Mouse (Mus musculus) limb, embryonic 11.5 days (tissue): ENCODE data around the gene Trim27. TPM values are rescaled to one million over a fixed set of nuclear protein-coding genes. Genes with fewer than 3 reads are reported as not detected.

Experiments
- ATAC-seq: fragments of 200-750 bp; cut with Nextera tagmentation; 2 replicates; pipeline ENCODE4 v1.8.0; 2017; ENCODE audit warnings: low read depth; ENCODE audit not compliant: insufficient number of reproducible peaks, low FRiP score, low TSS enrichment
- DNase-seq: peaks from one replicate; pipeline ENCODE4 v3.0.0-alpha.2; 2015; ENCODE audit warnings: low spot score
- H3K27ac ChIP-seq: fragments of 300-500 bp; sonication (generic); replicated peaks from 2 replicates; pipeline ENCODE4 v1.5.1; 2014; ENCODE audit warnings: low read depth, mild to moderate bottlenecking, low read length
- H3K27me3 ChIP-seq: fragments of 300-500 bp; sonication (generic); 2 replicates; pipeline ENCODE4 v1.6.1; 2014; ENCODE audit warnings: mild to moderate bottlenecking, low read length, mixed read lengths; ENCODE audit not compliant: control insufficient read depth, insufficient read depth
- H3K36me3 ChIP-seq: fragments of 300-500 bp; sonication (generic); 2 replicates; pipeline ENCODE4 v1.6.1; 2014; ENCODE audit warnings: mild to moderate bottlenecking, low read length, moderate library complexity, mixed read lengths; ENCODE audit not compliant: control insufficient read depth, insufficient read depth
- H3K4me1 ChIP-seq: fragments of 300-500 bp; sonication (generic); 2 replicates; pipeline ENCODE4 v1.6.1; 2014; ENCODE audit warnings: low read length, mixed read lengths; ENCODE audit not compliant: control insufficient read depth, insufficient read depth
- H3K4me2 ChIP-seq: fragments of 300-500 bp; sonication (generic); 2 replicates; pipeline ENCODE4 v1.6.1; 2014; ENCODE audit warnings: low read depth, mild to moderate bottlenecking, moderate library complexity; ENCODE audit not compliant: severe bottlenecking
- H3K4me3 ChIP-seq: fragments of 300-500 bp; sonication (generic); 2 replicates; pipeline ENCODE4 v1.5.1; 2014; ENCODE audit warnings: low read depth, low read length
- H3K9ac ChIP-seq: fragments of 300-500 bp; sonication (generic); 2 replicates; pipeline ENCODE4 v1.6.1; 2014; ENCODE audit warnings: mild to moderate bottlenecking, low read length
- H3K9me3 ChIP-seq: fragments of 300-500 bp; sonication (generic); 2 replicates; pipeline ENCODE4 v1.6.1; 2016; ENCODE audit warnings: low read length; ENCODE audit not compliant: control insufficient read depth
- WGBS: fragments of 180-500 bp; shearing (Covaris S2); extraction: QIAGEN DNeasy Blood & Tissue Kit; methylation state at CpG from one replicate; pipeline ENCODE4 v1.1.7; 2014; 5-methylcytosine and 5-hydroxymethylcytosine counted together
- polyA plus RNA-seq: library from polyadenylated mRNA; unstranded; fragments of >200 nt; fragmentation: Nextera tagmentation; extraction: Ambion mirVana; gene quantifications from 2 replicates; pipeline ENCODE4 v1.2.1, GENCODE M21; 2014

Trim27 gene
- polyA plus RNA-seq, 1 experiment from 2014 or later = 183 TPM

DNA sequence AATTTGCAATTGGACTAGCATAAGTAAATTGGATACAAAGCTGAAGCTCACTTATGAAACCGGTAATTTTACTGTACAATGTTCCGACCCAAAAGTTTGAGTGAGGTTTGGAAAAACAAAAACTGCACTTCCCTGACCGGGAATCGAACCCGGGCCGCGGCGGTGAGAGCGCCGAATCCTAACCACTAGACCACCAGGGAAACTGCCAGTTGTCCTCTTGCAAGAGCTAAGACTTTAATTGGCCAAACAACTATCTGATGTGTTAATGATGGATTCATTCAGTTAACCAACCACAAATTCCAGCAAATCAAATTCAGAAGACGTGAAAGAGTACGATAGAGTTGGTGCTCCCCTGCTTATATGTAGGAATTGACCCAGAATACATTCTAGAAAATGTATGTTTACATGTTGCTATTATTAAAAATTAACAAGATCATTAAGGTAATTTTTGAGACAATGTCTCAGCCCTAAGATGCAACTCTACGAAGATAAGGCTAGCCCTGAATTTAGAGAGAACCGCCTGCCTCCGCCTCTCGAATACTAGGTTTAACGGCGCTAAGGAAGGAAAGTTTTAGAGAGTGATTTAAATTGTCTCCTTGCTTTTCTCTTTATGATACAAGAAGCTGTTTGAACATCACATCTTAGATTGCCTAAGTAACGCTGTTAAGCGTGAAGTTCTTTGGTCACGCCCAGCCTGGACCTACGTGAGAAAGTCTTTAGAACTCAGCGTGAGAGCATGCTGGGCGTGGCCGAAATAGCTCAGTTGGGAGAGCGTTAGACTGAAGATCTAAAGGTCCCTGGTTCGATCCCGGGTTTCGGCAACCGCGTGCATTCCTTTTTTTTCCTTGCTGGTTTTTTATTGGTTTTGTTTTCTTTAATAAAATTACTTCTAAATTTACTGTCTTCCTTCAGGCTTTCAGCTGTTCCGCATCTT lies 18.3 kb upstream of the Trim27 start:
- H3K27ac ChIP-seq = no peak overlapping the region
- no peaks in the 10 kb centered on the region for H3K27me3 ChIP-seq
- WGBS = under 1% methylated on average over 32 of the region's 32 CpGs
- peak overlapping the region; percentile 89 for H3K4me2 ChIP-seq
- H3K9ac ChIP-seq = no peak overlapping the region
- no peaks in the 10 kb centered on the region for H3K9me3 ChIP-seq
- H3K4me3 ChIP-seq = peak overlapping the region; percentile 55
- ATAC-seq = peak; percentile 79
- no peaks in the 10 kb centered on the region for H3K36me3 ChIP-seq
- peak; percentile 97 for DNase-seq
- no peaks in the 10 kb centered on the region for H3K4me1 ChIP-seq

GRCm38 (mm10) chr13:21161591-21161990 lies 17.7 kb upstream of the Trim27 start:
- no peaks in the 10 kb centered on the region for H3K9me3 ChIP-seq
- WGBS = 46% methylated on average over 2 of the region's 2 CpGs
- H3K9ac ChIP-seq = no peak overlapping the region
- H3K4me2 ChIP-seq = peak overlapping the region; percentile 31
- H3K27me3 ChIP-seq = no peaks in the 10 kb centered on the region
- DNase-seq (no peak), ATAC-seq (0 out of 2 replicates have a peak, but pooled peaks have one; percentile 7)
- no peaks in the 10 kb centered on the region for H3K36me3 ChIP-seq
- no peaks in the 10 kb centered on the region for H3K4me1 ChIP-seq
- H3K4me3 ChIP-seq = peak overlapping the region; percentile 12; the same call in 1 of the 2 replicates
- no peak overlapping the region for H3K27ac ChIP-seq

DNA sequence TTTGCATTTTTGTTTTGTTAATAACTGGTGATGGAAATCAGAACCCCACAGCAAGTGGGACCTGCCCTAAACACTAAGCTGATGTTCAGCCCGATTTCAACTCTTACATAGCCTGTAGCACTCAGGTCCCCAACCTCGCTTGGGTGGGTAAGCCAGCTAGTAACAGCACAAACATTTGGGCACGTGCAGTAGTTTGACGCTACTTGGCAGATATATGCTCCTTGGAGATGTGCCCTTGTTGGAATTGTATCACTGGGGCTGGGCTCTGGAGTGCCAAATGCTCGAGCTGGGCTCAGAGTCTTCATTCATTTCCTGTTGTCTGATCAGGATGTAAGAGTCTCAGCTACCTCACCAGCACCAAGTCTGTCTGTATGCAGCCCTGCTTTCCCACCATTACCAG lies 16.7 kb upstream of the Trim27 start:
- ATAC-seq = no peak

GRCm38 (mm10) chr13:21166936-21167909 lies 12.0 kb upstream of the Trim27 start:
- H3K4me2 ChIP-seq = peak overlapping the region; percentile 73
- peaks cover 4% of the 10 kb centered on the region; the same call in 1 of the 2 replicates for H3K4me1 ChIP-seq
- under 1% methylated on average over 27 of the region's 27 CpGs for WGBS
- peak overlapping the region; percentile 40; the same call in 1 of the 2 replicates for H3K9ac ChIP-seq
- ATAC-seq = 0 out of 2 replicates have a peak, but pooled peaks have one; percentile 24
- DNase-seq = peak; percentile 89
- no peaks in the 10 kb centered on the region for H3K27me3 ChIP-seq
- H3K9me3 ChIP-seq = no peaks in the 10 kb centered on the region
- H3K4me3 ChIP-seq = peak overlapping the region; percentile 48
- no peaks in the 10 kb centered on the region for H3K36me3 ChIP-seq
- no peak overlapping the region for H3K27ac ChIP-seq

More for the DNA sequence above, 16.7 kb upstream of the Trim27 start:
- Histone ChIP-seq H3K36me3 (no peaks in the 10 kb centered on the region), H3K27me3 (no peaks in the 10 kb centered on the region), H3K4me3 (no peak overlapping the region), H3K9ac (no peak overlapping the region), H3K4me1 (no peaks in the 10 kb centered on the region), H3K4me2 (no peak overlapping the region), H3K9me3 (no peaks in the 10 kb centered on the region), H3K27ac (no peak overlapping the region)
- no peak for DNase-seq
- WGBS = 62% methylated on average over 5 of the region's 5 CpGs

DNA sequence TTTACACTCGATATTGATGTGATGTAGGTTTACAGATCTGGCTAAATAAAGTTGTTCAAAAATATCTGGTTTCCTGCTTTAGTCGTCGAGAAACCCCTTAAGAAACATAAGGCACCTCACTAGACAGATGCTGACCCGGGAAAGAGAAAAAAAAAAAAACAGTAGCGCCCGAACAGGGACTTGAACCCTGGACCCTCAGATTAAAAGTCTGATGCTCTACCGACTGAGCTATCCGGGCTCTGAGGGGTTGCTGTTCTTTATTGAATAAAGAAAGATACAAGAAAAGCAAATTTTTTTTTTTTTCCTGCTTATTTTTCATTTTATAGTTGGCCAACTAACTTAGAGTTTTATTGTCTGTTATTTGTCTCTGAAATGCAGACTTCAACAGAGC lies 11.3 kb upstream of the Trim27 start:
- Histone ChIP-seq H3K4me3 (peak overlapping the region; percentile 48), H3K9me3 (no peaks in the 10 kb centered on the region), H3K4me2 (peak overlapping the region; percentile 73), H3K27me3 (no peaks in the 10 kb centered on the region), H3K36me3 (no peaks in the 10 kb centered on the region), H3K9ac (no peak overlapping the region), H3K4me1 (peaks cover 4% of the 10 kb centered on the region; the same call in 1 of the 2 replicates), H3K27ac (no peak overlapping the region)
- peak; percentile 66 for DNase-seq
- ATAC-seq = no peak
- under 1% methylated on average over 8 of the region's 8 CpGs for WGBS

- Histone ChIP-seq H3K4me2 (peak overlapping the region; percentile 73), H3K9me3 (no peaks in the 10 kb centered on the region), H3K36me3 (no peaks in the 10 kb centered on the region), H3K27ac (no peak overlapping the region), H3K4me1 (peaks cover 4% of the 10 kb centered on the region; the same call in 1 of the 2 replicates), H3K4me3 (peak overlapping the region; percentile 48), H3K27me3 (no peaks in the 10 kb centered on the region), H3K9ac (no peak overlapping the region; the same call in 1 of the 2 replicates)
- under 1% methylated on average over 16 of the region's 16 CpGs for WGBS
- ATAC-seq = no peak
- DNase-seq = peak; percentile 52
Measured at GRCm38 (mm10) chr13:21168371-21169011, 10.8 kb upstream of the Trim27 start.

GRCm38 (mm10) chr13:21169121-21169656 lies 10.1 kb upstream of the Trim27 start:
- Histone ChIP-seq H3K36me3 (no peaks in the 10 kb centered on the region), H3K9me3 (no peaks in the 10 kb centered on the region), H3K4me1 (peaks cover 4% of the 10 kb centered on the region; the same call in 1 of the 2 replicates), H3K27ac (no peak overlapping the region), H3K4me2 (peak overlapping the region; percentile 73), H3K27me3 (no peaks in the 10 kb centered on the region), H3K9ac (no peak overlapping the region), H3K4me3 (peak overlapping the region; percentile 48)
- ATAC-seq = no peak
- DNase-seq = no peak
- 6% methylated on average over 14 of the region's 14 CpGs for WGBS
